Mouse (Mus musculus): ENCODE measurements around the gene Zfp93. TPM values are rescaled to one million over a fixed set of nuclear protein-coding genes. Genes with fewer than 3 reads are reported as not detected.

Gene Zfp93
- total RNA-seq, 2 experiments from 2014 or later, result 12.8 to 18.3 TPM

- Histone ChIP-seq H3K4me3 (peak within 1 kb of the TSS; percentile 78), H3K27ac (peak within 1 kb of the TSS; percentile 90)
- intact Hi-C loops (cut with DNase I), result loop anchor here (1.0 to 10.0 kb wide), 4 partner anchors 16 to 1438 kb away; partner anchors contain the start of genes Hnrnpul1, Zfp112, Zfp235 and Zfp61
- DNase-seq (ENCODE audit: extremely low spot score in 1 of 2, low spot score in 2 of 2), result peak; percentile 96 to 97
- TF ChIP-seq CTCF (IDR thresholded peaks at IDR 0.05), result no peak
Observed at GRCm38 (mm10) chr7:24316567-24317092, 46.4 kb downstream of the Zfp93 start, which contains the start of gene Zfp94. Gene Zfp94, minus strand, starts transcription at chr7:24316666.

GRCm38 (mm10) chr7:24318942-24319341 lies 48.7 kb downstream of the Zfp93 start:
- DNase-seq (ENCODE audit: extremely low spot score in 1 of 2, low spot score in 2 of 2), result no peak
- Histone ChIP-seq H3K4me3 (no peak overlapping the region), H3K27ac (no peak overlapping the region)
- intact Hi-C loops (cut with DNase I), result loop anchor here (5.0 to 10.0 kb wide), 2 partner anchors 187 to 1436 kb away; partner anchors contain the start of genes Hnrnpul1 and Zfp235
- TF ChIP-seq CTCF (IDR thresholded peaks at IDR 0.05), result no peak

- no peak for DNase-seq (ENCODE audit: extremely low spot score in 1 of 2, low spot score in 2 of 2)
- TF ChIP-seq CTCF (IDR thresholded peaks at IDR 0.05), result no peak
Observed at GRCm38 (mm10) chr7:24322593-24322992, 52.4 kb downstream of the Zfp93 start.

GRCm38 (mm10) chr7:24325197-24325596 lies 55.0 kb downstream of the Zfp93 start:
- TF ChIP-seq CTCF (IDR thresholded peaks at IDR 0.05), result no peak
- intact Hi-C loops (cut with DNase I), result no loop called here
- peak overlapping the region; percentile 31; the same call in 1 of the 2 replicates for H3K4me3 ChIP-seq
- DNase-seq (ENCODE audit: extremely low spot score in 1 of 2, low spot score in 2 of 2), result no peak
- H3K27ac ChIP-seq, result peak overlapping the region; percentile 4; the same call in 1 of the 2 replicates

More at GRCm38 (mm10) chr7:24322593-24322992, 52.4 kb downstream of the Zfp93 start:
- H3K4me3 ChIP-seq, result no peak overlapping the region
- intact Hi-C loops (cut with DNase I), result no loop called here
- H3K27ac ChIP-seq, result no peak overlapping the region

- TF ChIP-seq CTCF (IDR thresholded peaks at IDR 0.05), result no peak
- intact Hi-C loops (cut with DNase I), result no loop called here
- peak overlapping the region; percentile 31 for H3K4me3 ChIP-seq
- peak; percentile 54 to 72 for DNase-seq (ENCODE audit: extremely low spot score in 1 of 2, low spot score in 2 of 2)
- H3K27ac ChIP-seq, result peak overlapping the region; percentile 67
Observed at GRCm38 (mm10) chr7:24325675-24326128, 55.5 kb downstream of the Zfp93 start.

- no peak for TF ChIP-seq CTCF (IDR thresholded peaks at IDR 0.05)
- Histone ChIP-seq H3K4me3 (peak overlapping the region; percentile 31; the same call in 1 of the 2 replicates), H3K27ac (peak overlapping the region; percentile 36; the same call in 1 of the 2 replicates)
- peak in 1 of 2 experiments; percentile 18 for DNase-seq (ENCODE audit: extremely low spot score in 1 of 2, low spot score in 2 of 2)
- intact Hi-C loops (cut with DNase I), result no loop called here
Observed at GRCm38 (mm10) chr7:24326273-24327135, 56.3 kb downstream of the Zfp93 start.

Other genes starting within 250 kb of the Zfp93 start
- gene Vmn1r183, start 217.2 kb upstream of the Zfp93 start, total RNA-seq (2021), result not detected
- 10 to 100 TPM; 60.4 to 66.6 TPM for gene Zfp180, start 188.5 kb upstream of the Zfp93 start, total RNA-seq (2021)
- gene Zfp112, start 158.1 kb upstream of the Zfp93 start, total RNA-seq (2021), result 10 to 100 TPM in 1 of 2 experiments, 1 to 10 TPM in 1; 10.0 to 11.9 TPM
- gene Zfp235, start 136.3 kb upstream of the Zfp93 start, total RNA-seq (2021), result 10 to 100 TPM; 22.0 to 23.1 TPM
- 1 to 10 TPM; 2.7 to 4.5 TPM for gene Zfp114, start 95.4 kb upstream of the Zfp93 start, total RNA-seq (2021)
- gene Zfp111, start 59.0 kb upstream of the Zfp93 start, total RNA-seq (2021), result 10 to 100 TPM; 12.8 to 15.1 TPM
- 10 to 100 TPM; 10.1 to 10.4 TPM for gene Zfp109, start 32.9 kb upstream of the Zfp93 start, total RNA-seq (2021)
- 1 to 10 TPM; 8.7 to 9.2 TPM for gene Zfp108, start 15.6 kb upstream of the Zfp93 start, total RNA-seq (2021)
- 10 to 100 TPM; 19.4 to 21.5 TPM for gene Zfp61, start 30.8 kb downstream of the Zfp93 start, total RNA-seq (2021)
- 10 to 100 TPM; 14.0 to 14.5 TPM for gene Zfp94, start 46.2 kb downstream of the Zfp93 start, total RNA-seq (2021)
- gene Tescl, start 63.5 kb downstream of the Zfp93 start, total RNA-seq (2021), result not detected
- not detected for gene Lypd5, start 78.8 kb downstream of the Zfp93 start, total RNA-seq (2021)
- gene Kcnn4, start 99.8 kb downstream of the Zfp93 start, total RNA-seq (2021), result under 1 TPM; 0.19 to 0.45 TPM
- 10 to 100 TPM; 43.7 to 47.5 TPM for gene Smg9, start 129.2 kb downstream of the Zfp93 start, total RNA-seq (2021)
- gene Irgc1, start 181.9 kb downstream of the Zfp93 start, total RNA-seq (2021), result under 1 TPM in 1 of 2 experiments, not detected in 1; 0.77 TPM
- 1 to 10 TPM; 1.0 to 1.1 TPM for gene Plaur, start 192.1 kb downstream of the Zfp93 start, total RNA-seq (2021)
- gene Cadm4, start 211.6 kb downstream of the Zfp93 start, total RNA-seq (2021), result 100 to 1,000 TPM; 213 to 219 TPM
- 10 to 100 TPM; 45.9 to 46.0 TPM for gene Zfp428, start 236.6 kb downstream of the Zfp93 start, total RNA-seq (2021)
- not detected for gene AC161166.1, start 242.0 kb downstream of the Zfp93 start, total RNA-seq (2021)

All from left cerebral cortex, adult 2 months (tissue).